Mouse (Mus musculus): ENCODE measurements around the gene Ssx2ip.

The Ssx2ip gene

DNA sequence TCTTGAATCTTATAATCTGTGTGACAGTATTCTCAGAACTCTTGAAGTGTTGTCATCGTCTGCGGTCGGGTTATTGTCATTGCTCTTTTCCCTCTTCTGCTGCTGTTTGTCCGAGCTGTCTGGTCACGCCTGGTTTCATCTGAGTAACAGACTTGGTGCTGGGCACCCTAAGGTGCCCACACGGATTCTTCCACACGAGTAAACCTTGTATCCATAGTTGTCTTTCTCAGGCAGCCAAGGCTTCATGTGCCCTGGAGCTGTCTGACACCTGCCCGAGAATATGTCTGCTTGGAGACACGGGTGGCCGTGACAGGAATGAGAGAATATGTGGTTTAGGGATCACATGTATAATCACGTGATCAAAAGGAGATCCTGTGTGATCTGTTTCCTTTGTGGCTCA lies 31.1 kb downstream of the Ssx2ip start:
- DNase-seq (ENCODE audit: low read depth, low spot score): no peak

DNA sequence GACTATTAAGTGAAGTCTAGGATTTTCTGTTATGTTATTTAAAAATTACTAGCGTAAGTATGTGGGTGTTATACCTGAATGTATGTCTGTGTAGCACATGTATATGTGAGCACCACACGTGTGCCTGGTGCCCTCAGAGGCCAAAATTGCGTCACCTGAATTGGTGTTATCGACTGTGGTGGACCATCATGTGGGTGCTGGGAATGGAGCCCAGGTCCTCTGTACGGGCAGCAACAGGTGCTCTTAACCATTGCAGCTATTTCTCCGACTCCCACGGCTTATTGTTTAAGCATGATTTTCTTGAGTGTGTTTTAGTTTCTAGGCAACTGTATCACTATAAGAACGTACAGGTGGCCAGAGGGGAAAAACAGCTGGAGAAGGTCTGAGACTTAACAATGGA lies 31.7 kb downstream of the Ssx2ip start:
- no peak for DNase-seq (ENCODE audit: low read depth, low spot score)

- no peak for DNase-seq (ENCODE audit: low read depth, low spot score)
Measured at GRCm38 (mm10) chr3:146440011-146440410, 35.6 kb downstream of the Ssx2ip start.

DNA sequence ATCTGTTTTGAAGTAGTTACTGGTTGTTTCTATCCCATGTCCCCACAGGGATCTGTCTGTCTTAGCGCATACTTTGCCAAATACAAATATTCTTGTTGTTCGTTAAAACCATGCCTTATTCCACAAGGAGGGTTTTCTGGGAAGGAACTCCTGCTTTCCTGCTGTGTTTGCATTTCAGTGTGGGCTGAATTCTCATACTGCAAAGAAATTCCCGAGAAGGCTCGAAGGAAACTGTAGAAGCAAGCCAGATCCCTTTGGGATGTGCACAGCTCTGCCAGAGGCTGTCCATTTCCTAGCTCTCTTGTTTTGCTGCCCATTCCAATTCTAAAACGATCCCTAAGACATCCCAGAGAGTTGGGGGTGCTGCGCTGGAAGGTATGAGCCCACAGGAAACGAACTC lies 36.0 kb downstream of the Ssx2ip start:
- DNase-seq (ENCODE audit: low read depth, low spot score): no peak

DNA sequence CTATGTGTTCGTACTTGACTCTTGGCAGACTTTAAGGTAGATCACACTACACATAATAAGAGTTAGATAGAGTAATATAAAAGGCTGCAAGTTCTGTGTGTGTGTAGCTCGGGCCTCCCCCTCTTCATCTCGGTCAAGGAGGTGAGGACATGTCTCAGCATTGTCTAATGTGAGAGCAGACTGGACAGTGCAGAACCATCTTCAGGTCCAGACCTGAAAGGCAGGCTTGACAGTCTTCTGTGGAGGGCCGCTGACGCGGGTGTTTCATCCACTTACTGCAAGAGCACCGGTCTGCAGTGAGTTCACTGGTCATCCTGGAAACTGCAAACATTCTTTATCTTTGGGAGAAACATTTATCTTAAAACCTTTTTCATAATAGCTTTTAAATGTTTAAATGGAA lies 38.0 kb downstream of the Ssx2ip start:
- no peak for DNase-seq (ENCODE audit: low read depth, low spot score)

DNA sequence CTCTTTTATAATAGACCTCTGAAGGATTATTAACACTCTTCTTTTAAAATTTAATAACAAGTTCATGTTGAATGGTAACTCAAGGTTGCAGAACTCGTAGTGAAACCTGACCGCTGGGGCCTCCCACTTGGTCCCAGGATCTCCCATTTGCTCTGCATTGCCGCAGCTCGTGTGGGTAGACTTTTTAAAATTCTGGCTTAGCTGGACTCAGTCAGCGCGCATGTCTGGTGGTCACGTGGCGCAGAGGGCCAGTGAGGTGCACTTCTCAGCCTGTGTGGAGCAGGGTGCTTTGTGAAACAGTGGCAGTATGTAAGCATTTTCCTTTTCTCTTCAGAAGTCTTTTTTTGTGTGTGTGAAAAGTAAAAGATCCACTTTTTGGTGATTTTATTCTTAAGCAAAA lies 38.5 kb downstream of the Ssx2ip start:
- no peak for DNase-seq (ENCODE audit: low read depth, low spot score)

GRCm38 (mm10) chr3:146443380-146443779 lies 38.9 kb downstream of the Ssx2ip start:
- no peak for DNase-seq (ENCODE audit: low read depth, low spot score)

GRCm38 (mm10) chr3:146444880-146445279 lies 40.4 kb downstream of the Ssx2ip start:
- no peak for DNase-seq (ENCODE audit: low read depth, low spot score)

DNA sequence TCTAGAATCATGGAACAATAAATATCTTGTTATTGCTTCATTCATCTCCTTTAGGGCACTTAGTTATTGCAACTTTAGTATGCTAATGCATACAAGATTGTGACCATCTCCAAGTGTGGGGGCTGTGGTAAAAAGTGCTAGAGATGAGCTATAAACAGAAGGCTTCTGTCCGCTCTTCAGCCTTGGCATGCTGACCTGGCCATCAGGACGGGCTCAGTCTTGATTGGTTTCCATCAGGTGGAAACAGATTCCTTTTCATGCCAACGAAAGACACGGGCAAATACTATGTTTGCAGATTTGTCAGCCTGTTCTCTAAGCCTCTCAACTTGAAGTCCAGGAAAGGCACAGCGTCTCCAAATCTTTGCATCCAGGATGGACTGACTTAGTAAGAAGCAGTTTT lies 42.7 kb downstream of the Ssx2ip start:
- DNase-seq (ENCODE audit: low read depth, low spot score): no peak

- DNase-seq (ENCODE audit: low read depth, low spot score): no peak
Measured at GRCm38 (mm10) chr3:146447598-146447997, 43.2 kb downstream of the Ssx2ip start.

DNA sequence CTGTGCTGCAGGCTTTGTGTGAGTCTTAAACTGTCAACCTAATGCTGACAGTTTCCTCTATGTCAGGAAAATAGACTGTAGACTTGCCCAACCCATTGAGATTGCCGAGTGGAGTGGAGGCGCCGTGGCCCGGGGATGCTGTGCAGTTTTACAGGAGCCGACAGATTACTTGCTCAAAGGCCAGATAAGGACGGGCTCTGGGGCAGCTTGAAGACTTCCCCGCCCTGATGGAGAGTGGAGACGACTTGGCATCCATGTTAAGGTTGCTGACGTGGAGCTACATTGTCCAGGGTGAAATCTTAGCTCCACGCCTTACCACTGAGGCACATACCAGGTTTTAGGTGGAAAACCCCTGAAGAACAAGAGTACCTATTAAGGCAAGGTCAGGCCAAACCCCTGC lies 43.9 kb downstream of the Ssx2ip start:
- DNase-seq (ENCODE audit: low read depth, low spot score): no peak

- no peak for DNase-seq (ENCODE audit: low read depth, low spot score)
Measured at GRCm38 (mm10) chr3:146448969-146449368, 44.5 kb downstream of the Ssx2ip start.

GRCm38 (mm10) chr3:146449745-146450250 lies 45.4 kb downstream of the Ssx2ip start, which contains the start of gene Ctbs:
TSS of gene Ctbs (plus strand) at chr3:146449795.
- DNase-seq (ENCODE audit: low read depth, low spot score): no peak

DNA sequence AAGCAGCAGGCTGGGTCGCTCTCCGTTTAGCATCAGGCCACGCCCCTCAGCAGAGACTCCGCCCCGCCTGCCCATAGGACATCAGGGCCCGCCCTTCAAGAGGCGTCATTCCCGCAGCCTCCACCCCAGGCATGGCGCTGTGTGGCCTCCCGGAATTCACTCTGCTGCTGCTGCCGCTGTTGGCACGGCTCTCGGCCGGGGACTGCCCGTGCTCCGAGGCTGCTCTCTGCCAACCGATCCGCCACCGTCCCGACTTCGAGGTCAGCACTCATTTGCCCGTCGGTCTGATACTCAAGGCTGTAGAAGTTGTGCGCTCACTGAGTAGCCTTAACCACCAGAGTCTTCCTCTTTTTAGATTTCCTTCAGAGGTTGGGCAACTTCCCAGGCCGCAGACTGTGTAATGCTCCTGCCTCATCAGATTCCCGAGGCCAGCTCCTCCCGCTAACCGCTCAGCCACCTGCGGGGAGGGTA lies 46.0 kb downstream of the Ssx2ip start:
- peak; percentile 83 for DNase-seq (ENCODE audit: low read depth, low spot score)

DNA sequence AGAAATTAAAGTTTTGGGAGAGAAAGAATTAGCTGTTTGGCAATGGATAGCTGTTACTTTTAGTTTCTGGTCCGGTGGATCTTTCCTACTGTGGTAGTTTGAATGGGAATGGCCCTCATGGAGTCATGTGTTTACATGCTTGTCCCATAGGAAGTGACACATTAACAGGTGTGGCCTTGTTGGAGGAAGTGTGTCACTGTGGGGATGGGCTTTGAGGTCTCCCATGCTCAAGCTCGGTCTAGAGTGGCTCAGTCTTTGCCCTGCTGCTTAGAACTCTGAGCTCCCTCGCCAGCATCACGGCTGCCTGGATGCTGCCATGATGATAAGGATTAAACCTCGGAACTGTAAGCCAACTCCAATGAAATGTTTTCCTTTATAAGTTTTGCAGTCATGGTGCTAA lies 46.9 kb downstream of the Ssx2ip start:
- DNase-seq (ENCODE audit: low read depth, low spot score): no peak

- no peak for DNase-seq (ENCODE audit: low read depth, low spot score)
Measured at GRCm38 (mm10) chr3:146462939-146463338, 58.5 kb downstream of the Ssx2ip start.

DNA sequence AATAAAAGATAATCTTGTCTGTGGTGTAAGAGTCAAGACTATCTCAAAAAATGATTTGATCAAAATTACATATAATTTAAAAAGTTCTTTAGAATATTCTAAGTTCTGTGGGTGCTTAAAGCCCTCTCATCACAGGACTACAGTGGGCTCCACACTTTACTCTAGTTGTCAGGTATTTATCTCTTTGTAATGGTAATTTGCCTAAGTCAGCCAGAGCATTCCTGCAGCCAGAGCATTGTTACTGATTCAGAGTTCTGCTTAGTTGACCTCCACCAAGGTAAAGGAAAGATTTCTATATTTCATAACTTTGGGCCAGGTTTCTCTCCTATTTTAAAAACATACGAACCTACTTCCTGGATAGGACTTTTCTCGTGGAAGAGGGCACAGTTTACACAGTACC lies 64.8 kb downstream of the Ssx2ip start:
- no peak for DNase-seq (ENCODE audit: low read depth, low spot score)

DNA sequence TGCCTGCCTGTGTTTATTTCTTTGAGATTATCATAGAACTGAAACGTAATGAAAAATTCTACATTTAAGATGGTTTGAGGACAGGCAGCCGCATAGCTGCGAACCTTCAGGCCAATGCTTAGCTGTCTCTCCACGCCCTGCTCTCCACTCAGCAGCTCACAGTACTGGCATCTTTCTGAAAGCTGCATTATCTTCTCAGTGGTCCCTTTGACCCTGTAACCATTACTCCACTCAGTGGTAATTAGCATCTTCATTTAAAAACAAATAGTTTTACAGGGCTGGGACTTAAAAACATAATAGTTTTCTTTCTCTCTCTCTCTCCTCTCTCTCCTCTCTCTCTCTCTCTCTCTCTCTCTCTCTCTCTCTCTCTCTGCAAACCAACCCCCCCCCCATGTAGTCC lies 68.2 kb downstream of the Ssx2ip start:
- no peak for DNase-seq (ENCODE audit: low read depth, low spot score)

GRCm38 (mm10) chr3:146473741-146474140 lies 69.3 kb downstream of the Ssx2ip start:
- DNase-seq (ENCODE audit: low read depth, low spot score): no peak

GRCm38 (mm10) chr3:146474428-146474827 lies 70.0 kb downstream of the Ssx2ip start:
- no peak for DNase-seq (ENCODE audit: low read depth, low spot score)

GRCm38 (mm10) chr3:146482044-146482443 lies 77.6 kb downstream of the Ssx2ip start:
- DNase-seq (ENCODE audit: low read depth, low spot score): no peak

- DNase-seq (ENCODE audit: low read depth, low spot score): no peak
Measured at GRCm38 (mm10) chr3:146486464-146486863, 82.0 kb downstream of the Ssx2ip start.
